Mouse (Mus musculus) liver, embryonic 14.5 days (tissue): ENCODE measurements around the gene Klhl29.

Experiments used
- CTCF ChIP-seq: IDR thresholded peaks from 2 replicates; pipeline ENCODE4 v1.5.1; 2016; ENCODE audit warnings: antibody characterized with exemption, low read depth, control low read depth
- EP300 ChIP-seq: IDR thresholded peaks from 2 replicates; pipeline ENCODE4 v1.6.1; 2016; ENCODE audit warnings: antibody characterized with exemption, low read depth

DNA sequence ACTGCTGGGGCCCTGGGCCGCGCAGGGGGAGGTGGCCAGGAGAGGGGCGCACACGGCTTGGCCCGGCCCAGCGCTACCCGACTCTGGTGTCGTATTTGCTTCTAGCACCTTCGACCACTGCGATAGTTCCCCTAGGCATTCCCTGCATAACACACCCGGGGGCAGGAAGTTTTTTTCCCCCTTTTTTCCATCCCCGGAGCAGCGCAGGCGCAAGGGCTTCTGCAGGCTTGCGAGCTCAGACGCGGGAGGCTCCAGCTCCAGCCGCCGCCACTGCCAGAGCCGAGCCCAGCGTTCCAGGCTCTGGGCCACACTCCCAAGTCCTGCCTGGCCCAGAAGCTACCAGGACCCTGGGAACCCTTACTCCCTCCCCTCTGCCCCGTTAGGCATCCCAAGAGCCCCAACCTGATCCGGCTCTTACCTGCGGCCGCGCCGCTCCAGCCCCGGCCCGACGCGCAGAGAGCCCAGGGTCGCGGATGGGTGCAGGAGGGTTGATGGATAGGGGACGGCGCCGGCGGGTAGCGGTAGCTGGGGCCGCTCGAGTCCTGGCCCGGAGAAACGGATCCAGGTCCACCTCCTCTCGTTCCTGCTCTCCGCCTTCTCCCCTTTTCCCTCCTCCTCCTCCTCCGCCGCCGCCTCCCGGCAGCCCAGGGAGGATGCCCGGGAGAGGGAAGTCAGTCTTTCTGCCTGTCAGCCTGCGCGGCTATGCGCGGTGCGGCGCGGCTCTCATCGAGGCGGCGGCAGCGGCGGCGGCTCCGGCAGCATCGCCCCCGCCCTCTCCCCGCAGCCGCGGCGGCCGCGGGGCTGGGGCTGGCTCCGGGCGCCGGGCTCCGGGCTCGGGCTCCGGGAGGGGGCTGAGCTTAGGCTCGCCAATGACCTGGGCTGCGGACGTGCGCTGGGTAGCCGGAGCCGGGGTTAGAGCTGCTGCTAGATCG lies 532 bp downstream of the Klhl29 start:
- no peak for TF ChIP-seq CTCF
- no peak for TF ChIP-seq EP300
